Mouse (Mus musculus) embryonic facial prominence, embryonic 11.5 days (tissue): ENCODE results near the gene Prss33. TPM values are rescaled to one million over a fixed set of nuclear protein-coding genes. Genes with fewer than 3 reads are reported as not detected.

ENCODE experiments used
- ATAC-seq: fragments of 200-750 bp; cut with Nextera tagmentation; replicated peaks from 2 replicates; pipeline ENCODE4 v1.8.0; 2017; ENCODE audit warnings: low read depth; ENCODE audit not compliant: insufficient number of reproducible peaks, low FRiP score, low TSS enrichment
- DNase-seq: peaks from one replicate; pipeline ENCODE4 v3.0.0-alpha.2; 2015; ENCODE audit warnings: low spot score
- H3K27ac ChIP-seq: fragments of 300-500 bp; sonication (generic); replicated peaks from 2 replicates; pipeline ENCODE4 v1.5.1; 2014; ENCODE audit warnings: mild to moderate bottlenecking, low read depth, low read length, control low read depth
- H3K27me3 ChIP-seq: fragments of 300-500 bp; sonication (generic); 2 replicates; pipeline ENCODE4 v1.6.1; 2014; ENCODE audit warnings: mild to moderate bottlenecking, low read length, moderate library complexity, mixed read lengths; ENCODE audit not compliant: control insufficient read depth, insufficient read depth
- H3K36me3 ChIP-seq: fragments of 300-500 bp; sonication (generic); replicated peaks from 2 replicates; pipeline ENCODE4 v1.6.1; 2014; ENCODE audit warnings: low read depth, mild to moderate bottlenecking, low read length, moderate library complexity, mixed read lengths; ENCODE audit not compliant: control insufficient read depth, insufficient read depth
- H3K4me1 ChIP-seq: fragments of 300-500 bp; sonication (generic); 2 replicates; pipeline ENCODE4 v1.6.1; 2014; ENCODE audit warnings: low read length, mixed read lengths; ENCODE audit not compliant: control insufficient read depth, insufficient read depth
- H3K4me2 ChIP-seq: fragments of 300-500 bp; sonication (generic); 2 replicates; pipeline ENCODE4 v1.6.1; 2014; ENCODE audit warnings: low read depth, mild to moderate bottlenecking, control low read depth, low read length, moderate library complexity
- H3K4me3 ChIP-seq: fragments of 300-500 bp; sonication (generic); 2 replicates; pipeline ENCODE4 v1.5.1; 2014; ENCODE audit warnings: low read depth, low read length, control low read depth
- H3K9ac ChIP-seq: fragments of 300-500 bp; sonication (generic); replicated peaks from 2 replicates; pipeline ENCODE4 v1.6.1; 2014; ENCODE audit warnings: mild to moderate bottlenecking, control low read depth, low read length
- H3K9me3 ChIP-seq: fragments of 300-500 bp; sonication (generic); replicated peaks from 2 replicates; pipeline ENCODE4 v1.6.1; 2016; ENCODE audit warnings: mild to moderate bottlenecking, low read length, inconsistent platforms, mixed read lengths; ENCODE audit not compliant: control insufficient read depth
- WGBS: fragments of 180-500 bp; shearing (Covaris S2); extraction: QIAGEN DNeasy Blood & Tissue Kit; methylation state at CpG from one replicate; pipeline ENCODE4 v1.1.7; 2014; 5-methylcytosine and 5-hydroxymethylcytosine counted together
- polyA plus RNA-seq: library from polyadenylated mRNA; unstranded; fragments of >200 nt; fragmentation: Nextera tagmentation; extraction: Ambion mirVana; gene quantifications from 2 replicates; pipeline ENCODE4 v1.2.1, GENCODE M21; 2014

Prss33 gene
- polyA plus RNA-seq, 1 experiment from 2014 or later, result not detected

DNA sequence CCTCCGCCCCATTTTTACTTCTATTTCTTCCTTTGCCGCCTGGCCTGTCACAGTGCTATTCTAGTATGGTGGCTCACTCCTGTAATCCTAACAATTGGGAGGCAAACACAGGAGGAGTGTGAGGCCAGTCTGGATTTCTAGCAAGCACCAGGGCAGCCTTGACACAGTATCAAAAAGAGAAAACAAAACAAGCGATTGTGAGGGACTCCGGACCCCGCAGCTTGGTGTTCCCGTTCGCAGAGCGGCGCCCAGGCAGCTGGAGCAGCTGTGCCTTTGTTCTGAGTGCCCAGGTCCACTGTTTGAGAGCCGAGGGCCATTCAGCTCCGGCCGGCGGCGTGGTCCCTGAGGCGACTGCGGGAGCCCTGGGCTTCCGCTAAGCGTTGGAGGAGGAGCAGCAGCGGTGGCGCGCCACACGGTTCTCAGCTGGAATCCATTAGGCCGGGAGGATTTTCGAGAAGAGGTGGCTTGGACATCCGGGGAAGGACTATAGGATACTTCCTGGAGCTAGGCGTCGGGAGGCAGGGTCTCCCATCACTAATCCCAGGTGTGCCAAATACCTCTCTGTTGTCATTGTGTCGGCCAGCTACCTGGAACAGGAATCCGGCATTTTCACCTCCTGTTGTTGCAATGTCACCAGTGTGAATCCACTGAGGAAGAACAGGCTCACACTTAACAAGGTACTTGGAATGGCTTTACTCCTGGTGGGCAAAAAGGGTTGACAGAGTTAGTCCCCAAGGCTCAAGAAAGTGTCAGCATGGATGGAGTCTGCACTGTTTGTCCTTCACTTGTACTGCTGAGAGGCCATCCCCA, 45.4 kb downstream of the Prss33 start, which contains the start of gene Srrm2:
Srrm2 (plus strand) TSS at position 264 of the 810 bp plus-strand sequence.
- Histone ChIP-seq H3K9ac (peak within 1 kb of the TSS; percentile 68), H3K36me3 (no peaks in the 10 kb centered on the region), H3K27me3 (no peaks in the 10 kb centered on the region), H3K27ac (peak within 1 kb of the TSS; percentile 87), H3K9me3 (no peaks in the 10 kb centered on the region), H3K4me1 (no peaks in the 10 kb centered on the region), H3K4me2 (peak within 1 kb of the TSS; percentile 57), H3K4me3 (peak within 1 kb of the TSS; percentile 34)
- DNase-seq, result peak; percentile 88
- peak; percentile 54 for ATAC-seq
- 1% methylated on average over 29 of the region's 29 CpGs for WGBS

DNA sequence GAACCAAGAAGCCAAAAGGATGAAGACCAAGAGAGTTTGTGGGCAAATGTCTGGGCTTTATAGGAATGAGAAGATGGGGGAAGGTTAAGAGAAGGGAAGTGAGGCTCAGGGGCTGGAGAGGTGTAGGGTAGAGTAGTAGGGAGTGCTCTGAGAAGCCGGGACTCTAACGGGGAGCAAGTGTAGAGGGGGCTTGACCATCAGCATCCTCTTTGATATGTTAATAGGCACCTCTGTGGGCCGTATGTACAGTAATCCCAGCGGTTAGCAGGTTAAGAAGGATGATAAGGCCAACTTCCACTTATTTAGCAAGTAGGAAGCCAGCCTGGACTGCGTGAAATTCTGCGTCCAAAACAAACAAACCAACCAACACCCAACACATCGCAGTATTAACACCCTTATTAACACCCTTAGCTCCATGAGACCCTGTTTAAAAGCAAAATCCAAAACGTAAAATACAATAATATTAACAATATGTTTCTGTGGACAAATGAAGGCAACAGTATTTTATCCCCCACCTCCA, 46.0 kb downstream of the Prss33 start:
- WGBS, result 11% methylated on average over 8 of the region's 8 CpGs
- ATAC-seq (no peak), DNase-seq (peak; percentile 8)
- Histone ChIP-seq H3K9ac (peak overlapping the region; percentile 68), H3K36me3 (no peaks in the 10 kb centered on the region), H3K4me3 (peak overlapping the region; percentile 34), H3K4me2 (peak overlapping the region; percentile 57), H3K27me3 (no peaks in the 10 kb centered on the region), H3K4me1 (no peaks in the 10 kb centered on the region), H3K27ac (peak overlapping the region; percentile 87; the same call in 1 of the 2 replicates), H3K9me3 (no peaks in the 10 kb centered on the region)

DNA sequence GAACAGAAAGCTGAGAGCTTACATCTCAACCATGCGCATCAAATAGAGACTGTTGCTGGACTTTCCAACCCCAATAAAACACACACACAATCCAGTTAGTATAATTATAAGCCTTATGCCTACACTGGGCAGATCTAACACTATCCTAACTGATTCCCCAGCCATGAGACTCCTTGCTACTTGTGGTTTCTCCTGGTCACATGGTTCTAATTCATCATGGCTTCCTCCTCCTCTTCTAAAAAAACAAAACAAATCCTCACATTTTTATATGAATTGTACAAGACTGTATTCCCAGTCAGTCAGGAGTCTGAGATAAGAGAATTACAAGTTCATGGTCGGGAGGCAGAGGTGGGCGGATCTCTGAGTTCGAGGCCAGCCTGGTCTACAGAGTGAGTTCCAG, 46.9 kb downstream of the Prss33 start:
- no peaks in the 10 kb centered on the region for H3K4me1 ChIP-seq
- DNase-seq (no peak), ATAC-seq (no peak)
- H3K27me3 ChIP-seq, result no peaks in the 10 kb centered on the region
- WGBS, result 90% methylated on average over 4 of the region's 4 CpGs
- H3K9ac ChIP-seq, result no peak overlapping the region
- H3K9me3 ChIP-seq, result no peaks in the 10 kb centered on the region
- no peak overlapping the region for H3K4me3 ChIP-seq
- no peak overlapping the region for H3K27ac ChIP-seq
- no peak overlapping the region for H3K4me2 ChIP-seq
- H3K36me3 ChIP-seq, result no peaks in the 10 kb centered on the region

DNA sequence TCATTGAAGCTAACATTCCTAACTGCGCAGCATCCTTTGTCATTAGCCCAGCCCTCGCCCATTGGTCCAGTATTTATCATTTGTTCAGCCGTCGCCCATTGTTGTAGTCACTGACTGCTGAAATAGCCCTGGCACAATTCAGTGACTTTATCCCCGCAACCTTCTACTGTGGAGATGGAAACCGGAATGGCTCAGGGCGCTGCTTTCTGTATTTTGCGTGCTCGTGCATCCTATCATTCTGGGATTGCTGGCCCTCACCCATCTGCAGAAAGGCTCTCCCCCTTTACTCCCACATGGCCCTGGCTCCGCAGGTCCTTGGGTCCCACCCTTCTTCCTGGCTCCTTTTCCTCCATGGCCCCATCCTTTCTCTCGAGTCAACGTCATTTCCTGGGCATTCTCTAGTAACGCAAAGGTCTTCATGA, 49.3 kb downstream of the Prss33 start:
- H3K4me3 ChIP-seq, result peak overlapping the region; percentile 62
- no peaks in the 10 kb centered on the region for H3K9me3 ChIP-seq
- H3K27me3 ChIP-seq, result no peaks in the 10 kb centered on the region
- DNase-seq (peak; percentile 53), ATAC-seq (no peak)
- H3K27ac ChIP-seq, result no peak overlapping the region
- peak overlapping the region; percentile 33 for H3K9ac ChIP-seq
- no peaks in the 10 kb centered on the region for H3K36me3 ChIP-seq
- no peaks in the 10 kb centered on the region for H3K4me1 ChIP-seq
- H3K4me2 ChIP-seq, result peak overlapping the region; percentile 81
- 16% methylated on average over 13 of the region's 13 CpGs for WGBS

DNA sequence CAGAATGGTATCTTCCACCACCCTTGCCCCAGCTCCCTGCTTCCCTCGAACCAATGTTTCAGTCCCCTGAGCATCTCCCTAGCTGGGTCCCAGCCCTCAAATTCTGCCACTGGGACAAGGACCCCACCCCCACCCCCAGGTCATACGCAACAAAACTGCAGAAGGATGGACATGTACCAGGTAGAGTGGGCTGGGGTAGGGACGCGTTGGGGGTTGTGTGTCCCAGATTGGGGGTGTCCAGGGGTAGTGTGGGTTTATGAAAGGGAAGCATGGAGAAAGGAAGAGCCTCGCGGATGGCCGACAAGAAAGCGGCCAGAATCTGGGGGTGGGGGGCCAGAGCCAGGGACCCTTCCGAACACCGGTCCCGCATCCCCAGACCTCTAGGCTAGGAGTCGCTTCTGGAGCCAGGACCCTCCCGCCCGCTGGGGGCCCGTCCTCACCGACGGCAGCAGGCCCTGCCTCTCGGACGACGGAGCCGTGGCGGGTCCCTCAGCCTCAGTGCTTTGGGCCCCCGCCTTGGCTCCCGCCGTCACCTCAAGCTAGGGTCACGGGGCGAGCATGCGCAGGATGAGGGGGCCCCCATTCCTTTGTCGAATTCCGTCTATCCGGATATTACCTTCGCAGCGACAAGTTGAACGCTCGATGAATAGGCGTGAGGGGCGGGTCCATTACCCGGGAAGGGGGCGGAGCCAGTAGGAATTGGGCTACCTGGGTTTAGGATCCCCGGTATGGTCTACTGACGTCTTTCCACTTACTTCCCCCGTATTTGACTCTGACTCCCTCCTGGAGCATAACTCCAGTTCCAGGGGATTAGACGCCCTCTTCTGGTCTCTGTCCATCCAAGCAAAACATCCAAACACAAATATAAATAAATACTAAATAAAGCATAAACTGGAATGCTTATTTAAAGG, 50.0 kb downstream of the Prss33 start, which contains the start of gene Flywch2:
Flywch2 (minus strand) TSS at position 521 of the 911 bp plus-strand sequence.
- no peaks in the 10 kb centered on the region for H3K27me3 ChIP-seq
- DNase-seq (peak; percentile 89), ATAC-seq (peak; percentile 71)
- H3K4me2 ChIP-seq, result peak within 1 kb of the TSS; percentile 81
- H3K36me3 ChIP-seq, result no peaks in the 10 kb centered on the region
- H3K9me3 ChIP-seq, result no peaks in the 10 kb centered on the region
- H3K4me3 ChIP-seq, result peak within 1 kb of the TSS; percentile 62
- WGBS, result 2% methylated on average over 43 of the region's 43 CpGs
- H3K9ac ChIP-seq, result peak within 1 kb of the TSS; percentile 82
- H3K27ac ChIP-seq, result no peak within 1 kb of the TSS
- H3K4me1 ChIP-seq, result no peaks in the 10 kb centered on the region

DNA sequence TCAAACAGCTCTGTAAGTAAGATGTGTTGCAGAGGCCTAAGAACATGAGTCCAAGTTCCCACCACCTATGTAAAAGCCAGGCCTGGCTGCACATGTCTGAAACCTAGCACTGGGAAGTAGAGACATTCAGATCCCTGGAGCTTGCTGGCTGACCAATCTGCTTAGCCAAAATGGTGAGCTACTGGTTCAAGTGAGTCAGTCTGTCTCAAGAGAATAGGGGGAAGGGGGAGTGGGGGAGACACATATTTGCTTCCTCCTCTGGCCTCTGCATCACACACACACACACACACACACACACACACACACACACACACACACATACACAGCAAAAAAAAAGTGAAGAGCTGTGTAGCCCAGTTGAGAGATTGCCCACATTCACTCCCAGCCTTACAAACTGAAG, 52.5 kb downstream of the Prss33 start:
- Histone ChIP-seq H3K4me2 (no peak overlapping the region), H3K9ac (no peak overlapping the region), H3K4me3 (no peak overlapping the region), H3K27me3 (no peaks in the 10 kb centered on the region), H3K36me3 (no peaks in the 10 kb centered on the region), H3K9me3 (no peaks in the 10 kb centered on the region), H3K27ac (no peak overlapping the region), H3K4me1 (no peaks in the 10 kb centered on the region)
- ATAC-seq (no peak), DNase-seq (no peak)
